Mouse (Mus musculus): ENCODE measurements around the gene 2410131K14Rik. TPM values are rescaled to one million over a fixed set of nuclear protein-coding genes. Genes with fewer than 3 reads are reported as not detected.

The 2410131K14Rik gene
- polyA plus RNA-seq, 1 experiment = 10.8 TPM

DNA sequence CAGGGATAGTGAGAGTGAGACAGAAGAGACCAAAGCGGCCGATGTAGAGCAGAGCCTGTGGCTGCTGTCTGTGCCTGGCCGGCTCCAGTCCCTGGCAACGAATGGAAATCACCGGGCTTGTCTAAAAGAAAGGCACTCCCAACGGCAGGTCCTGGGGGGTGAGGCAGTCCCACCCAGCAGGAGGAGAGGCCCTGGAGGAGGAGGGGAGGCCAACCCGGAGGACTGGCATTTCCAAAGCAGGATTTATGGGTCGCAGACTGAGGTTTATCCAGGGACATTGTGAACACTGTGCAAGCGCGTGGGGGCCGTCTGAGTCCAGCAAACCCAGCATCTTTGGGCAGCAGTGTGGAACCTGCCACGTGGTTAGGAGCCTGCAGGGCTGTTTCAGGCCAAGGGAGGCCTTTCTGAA lies 52.3 kb downstream of the 2410131K14Rik start:
- Histone ChIP-seq H3K27ac (ENCODE audit: control insufficient read depth, insufficient read depth, low read length) (no peak overlapping the region), H3K4me3 (ENCODE audit: control insufficient read depth, insufficient read depth, low read length) (no peak overlapping the region), H3K4me1 (replicated peaks; ENCODE audit: control insufficient read depth, insufficient read depth, low read length) (peaks cover 9% of the 10 kb centered on the region), H3K27me3 (ENCODE audit: control insufficient read depth, insufficient read depth, low read length) (no peaks in the 10 kb centered on the region), H3K36me3 (ENCODE audit: control insufficient read depth, insufficient read depth, low read length) (no peaks in the 10 kb centered on the region)
- TF ChIP-seq CTCF (IDR thresholded peaks at IDR 0.05; ENCODE audit: borderline replicate concordance, control insufficient read depth, extremely low read depth, insufficient read depth, low read length, poor library complexity) (no peak), POLR2A (IDR thresholded peaks at IDR 0.05; ENCODE audit: control insufficient read depth, extremely low read depth, insufficient read depth, low read length, poor library complexity) (no peak)
- 87% methylated on average over 12 of the region's 12 CpGs for WGBS
- DNase-seq = no peak

DNA sequence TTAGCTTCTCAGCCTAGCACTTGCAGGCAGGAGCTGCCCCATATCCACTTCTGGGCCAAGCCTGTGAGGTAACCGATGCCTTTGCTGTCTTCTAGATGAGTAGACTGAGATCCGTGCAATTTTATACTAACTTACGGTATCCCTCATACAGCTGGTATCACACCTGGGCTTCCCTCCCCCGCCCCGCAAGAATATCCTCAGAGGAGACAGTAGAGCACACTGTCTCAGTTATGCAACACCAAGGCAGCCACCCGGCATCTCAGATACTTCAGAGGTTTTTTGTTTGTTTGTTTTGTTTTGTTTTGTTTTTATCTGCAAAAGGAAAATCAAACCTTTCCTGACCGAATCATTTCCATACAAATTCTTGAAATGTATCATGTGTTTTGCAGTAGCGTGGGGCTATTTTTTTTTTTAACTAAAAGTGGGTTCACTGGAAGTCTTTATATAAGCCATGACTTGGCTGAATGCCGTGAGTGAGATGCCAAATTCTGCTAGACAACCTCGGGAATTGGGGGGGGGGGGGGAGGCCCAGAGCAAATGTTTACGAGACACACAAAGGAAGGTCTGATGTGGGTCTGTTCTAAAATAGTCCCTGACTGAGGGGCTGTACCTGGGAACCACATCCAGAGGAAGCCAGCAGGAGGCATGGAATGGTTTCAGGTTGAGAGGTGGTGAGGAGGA lies 54.8 kb downstream of the 2410131K14Rik start:
- Histone ChIP-seq H3K4me3 (ENCODE audit: control insufficient read depth, insufficient read depth, low read length) (no peak overlapping the region), H3K36me3 (ENCODE audit: control insufficient read depth, insufficient read depth, low read length) (no peaks in the 10 kb centered on the region), H3K27me3 (ENCODE audit: control insufficient read depth, insufficient read depth, low read length) (no peaks in the 10 kb centered on the region), H3K27ac (ENCODE audit: control insufficient read depth, insufficient read depth, low read length) (no peak overlapping the region), H3K4me1 (replicated peaks; ENCODE audit: control insufficient read depth, insufficient read depth, low read length) (no peaks in the 10 kb centered on the region)
- 84% methylated on average over 11 of the region's 11 CpGs for WGBS
- no peak for DNase-seq
- no peak for TF ChIP-seq POLR2A (IDR thresholded peaks at IDR 0.05; ENCODE audit: control insufficient read depth, extremely low read depth, insufficient read depth, low read length, poor library complexity)
- no peak for TF ChIP-seq CTCF (IDR thresholded peaks at IDR 0.05; ENCODE audit: borderline replicate concordance, control insufficient read depth, extremely low read depth, insufficient read depth, low read length, poor library complexity)

GRCm38 (mm10) chr5:118302466-118303155 lies 57.6 kb downstream of the 2410131K14Rik start:
- 87% methylated on average over 9 of the region's 9 CpGs for WGBS
- Histone ChIP-seq H3K27me3 (ENCODE audit: control insufficient read depth, insufficient read depth, low read length) (no peaks in the 10 kb centered on the region), H3K4me3 (ENCODE audit: control insufficient read depth, insufficient read depth, low read length) (no peak overlapping the region), H3K27ac (ENCODE audit: control insufficient read depth, insufficient read depth, low read length) (no peak overlapping the region), H3K4me1 (replicated peaks; ENCODE audit: control insufficient read depth, insufficient read depth, low read length) (no peaks in the 10 kb centered on the region), H3K36me3 (ENCODE audit: control insufficient read depth, insufficient read depth, low read length) (no peaks in the 10 kb centered on the region)
- TF ChIP-seq CTCF (IDR thresholded peaks at IDR 0.05; ENCODE audit: borderline replicate concordance, control insufficient read depth, extremely low read depth, insufficient read depth, low read length, poor library complexity) (no peak), POLR2A (IDR thresholded peaks at IDR 0.05; ENCODE audit: control insufficient read depth, extremely low read depth, insufficient read depth, low read length, poor library complexity) (no peak)
- no peak for DNase-seq

GRCm38 (mm10) chr5:118304970-118305618 lies 60.1 kb downstream of the 2410131K14Rik start:
- Histone ChIP-seq H3K27me3 (ENCODE audit: control insufficient read depth, insufficient read depth, low read length) (no peaks in the 10 kb centered on the region), H3K27ac (ENCODE audit: control insufficient read depth, insufficient read depth, low read length) (no peak overlapping the region), H3K4me3 (ENCODE audit: control insufficient read depth, insufficient read depth, low read length) (no peak overlapping the region), H3K36me3 (ENCODE audit: control insufficient read depth, insufficient read depth, low read length) (no peaks in the 10 kb centered on the region), H3K4me1 (replicated peaks; ENCODE audit: control insufficient read depth, insufficient read depth, low read length) (no peaks in the 10 kb centered on the region)
- WGBS = 21% methylated on average over 19 of the region's 19 CpGs
- no peak for TF ChIP-seq POLR2A (IDR thresholded peaks at IDR 0.05; ENCODE audit: control insufficient read depth, extremely low read depth, insufficient read depth, low read length, poor library complexity)
- TF ChIP-seq CTCF (IDR thresholded peaks at IDR 0.05; ENCODE audit: borderline replicate concordance, control insufficient read depth, extremely low read depth, insufficient read depth, low read length, poor library complexity) = no peak
- no peak for DNase-seq

DNA sequence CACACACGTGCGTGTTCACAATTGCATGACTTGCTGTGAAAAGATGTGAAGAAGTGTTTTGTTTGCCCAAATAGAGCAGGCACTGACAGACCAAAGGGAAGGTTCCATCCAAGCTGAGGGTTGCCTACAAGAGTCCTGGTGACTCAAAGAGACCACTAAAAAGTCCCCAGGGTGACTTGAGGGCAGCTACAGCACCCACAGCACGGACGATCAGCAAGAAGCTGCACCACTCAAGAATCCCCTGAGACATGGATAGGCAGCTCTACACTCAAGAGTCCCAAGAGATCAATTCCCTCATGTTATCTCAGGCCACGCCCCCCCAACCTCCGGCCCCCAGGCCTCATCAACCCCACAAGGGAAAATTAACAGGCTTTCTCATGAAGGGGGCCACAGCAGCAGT lies 65.4 kb downstream of the 2410131K14Rik start:
- Histone ChIP-seq H3K36me3 (ENCODE audit: control insufficient read depth, insufficient read depth, low read length) (no peaks in the 10 kb centered on the region), H3K27ac (ENCODE audit: control insufficient read depth, insufficient read depth, low read length) (no peak overlapping the region), H3K4me1 (replicated peaks; ENCODE audit: control insufficient read depth, insufficient read depth, low read length) (no peaks in the 10 kb centered on the region), H3K27me3 (ENCODE audit: control insufficient read depth, insufficient read depth, low read length) (no peaks in the 10 kb centered on the region), H3K4me3 (ENCODE audit: control insufficient read depth, insufficient read depth, low read length) (no peak overlapping the region)
- 89% methylated on average over 6 of the region's 6 CpGs for WGBS
- TF ChIP-seq POLR2A (IDR thresholded peaks at IDR 0.05; ENCODE audit: control insufficient read depth, extremely low read depth, insufficient read depth, low read length, poor library complexity) (no peak), CTCF (IDR thresholded peaks at IDR 0.05; ENCODE audit: borderline replicate concordance, control insufficient read depth, extremely low read depth, insufficient read depth, low read length, poor library complexity) (no peak)
- no peak for DNase-seq

- TF ChIP-seq CTCF (IDR thresholded peaks at IDR 0.05; ENCODE audit: borderline replicate concordance, control insufficient read depth, extremely low read depth, insufficient read depth, low read length, poor library complexity) (no peak), POLR2A (IDR thresholded peaks at IDR 0.05; ENCODE audit: control insufficient read depth, extremely low read depth, insufficient read depth, low read length, poor library complexity) (no peak)
- Histone ChIP-seq H3K27ac (ENCODE audit: control insufficient read depth, insufficient read depth, low read length) (no peak overlapping the region), H3K4me3 (ENCODE audit: control insufficient read depth, insufficient read depth, low read length) (no peak overlapping the region), H3K4me1 (replicated peaks; ENCODE audit: control insufficient read depth, insufficient read depth, low read length) (no peaks in the 10 kb centered on the region), H3K27me3 (ENCODE audit: control insufficient read depth, insufficient read depth, low read length) (no peaks in the 10 kb centered on the region), H3K36me3 (ENCODE audit: control insufficient read depth, insufficient read depth, low read length) (no peaks in the 10 kb centered on the region)
- DNase-seq = no peak
- 84% methylated on average over 10 of the region's 10 CpGs for WGBS
Measured at GRCm38 (mm10) chr5:118311251-118311650, 66.2 kb downstream of the 2410131K14Rik start.

Measured in thymus, adult 2 months (tissue).